ENCODE assay signal across 8 mouse cellular contexts in the genomic region with DNA sequence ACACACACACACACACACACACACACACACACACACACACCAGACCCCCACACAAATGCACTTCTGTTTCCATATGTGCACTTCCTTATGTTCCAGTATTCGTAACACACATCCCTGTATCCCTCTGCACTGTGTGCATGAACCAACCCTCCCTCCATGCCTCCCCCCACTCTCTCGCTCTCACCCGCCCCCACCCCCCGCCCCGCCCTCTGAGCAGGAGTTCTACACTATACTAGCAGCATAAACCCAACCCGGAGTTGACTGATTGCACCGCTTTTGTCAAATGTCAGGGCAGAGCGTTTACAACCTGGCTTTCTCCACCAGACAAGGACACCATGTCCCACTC.
DNase-seq lines count a peak whose midpoint lies in the region; ATAC-seq lines count a peak whose summit lies in the region.

No protein-coding gene starts in this region.

- peak overlapping the region; percentile 76 for H3K4me2 ChIP-seq in heart, embryonic 13.5 days
- peak overlapping the region; percentile 59 for H3K4me2 ChIP-seq in hindbrain, embryonic 14.5 days (replicated peaks)

- H3K27ac ChIP-seq in heart, embryonic 13.5 days (replicated peaks): peak overlapping the region; percentile 100
- H3K27ac ChIP-seq in hindbrain, embryonic 14.5 days: peak overlapping the region; percentile 100

- H3K27me3 ChIP-seq in heart, embryonic 13.5 days (replicated peaks): no peaks in the 10 kb centered on the region
- H3K27me3 ChIP-seq in hindbrain, embryonic 14.5 days (ENCODE audit: control insufficient read depth, insufficient read depth, low read length): no peaks in the 10 kb centered on the region

- no peak for DNase-seq in heart, adult 8-10 months (ENCODE audit: low spot score)
- peak; percentile 77 for DNase-seq in NIH3T3 (ENCODE audit: low read depth)
- DNase-seq in hindbrain, embryonic 14.5 days (ENCODE audit: low spot score): no peak
- DNase-seq in left cerebral cortex, adult 18-20 months (ENCODE audit: low spot score in 2 of 2): no peak
- no peak for DNase-seq in frontal cortex, postnatal 36 days (ENCODE audit: low spot score in 2 of 2)
- no peak for DNase-seq in retina, embryonic 14.5 days (ENCODE audit: low spot score)

- 0 out of 2 replicates have a peak, but pooled peaks have one; percentile 12 for ATAC-seq in heart, embryonic 13.5 days (ENCODE audit: extremely low read depth, insufficient number of reproducible peaks, low FRiP score, low TSS enrichment)
- ATAC-seq in hindbrain, embryonic 14.5 days (ENCODE audit: low FRiP score): peak; percentile 87
- ATAC-seq in megakaryocyte progenitor cell, adult 5-6 weeks (replicated peaks; ENCODE audit: poor library complexity): 0 out of 2 replicates have a peak, but pooled peaks have one; percentile 9

- peaks cover 39% of the 10 kb centered on the region for H3K4me1 ChIP-seq in heart, embryonic 13.5 days
- peaks cover 35% of the 10 kb centered on the region for H3K4me1 ChIP-seq in hindbrain, embryonic 14.5 days (replicated peaks; ENCODE audit: control insufficient read depth, insufficient read depth, low read length)

- H3K9ac ChIP-seq in heart, embryonic 13.5 days: peak overlapping the region; percentile 88
- H3K9ac ChIP-seq in hindbrain, embryonic 14.5 days: peak overlapping the region; percentile 70

- no peaks in the 10 kb centered on the region for H3K36me3 ChIP-seq in heart, embryonic 13.5 days
- no peaks in the 10 kb centered on the region for H3K36me3 ChIP-seq in hindbrain, embryonic 14.5 days (replicated peaks; ENCODE audit: control insufficient read depth, insufficient read depth)

- H3K9me3 ChIP-seq in heart, embryonic 13.5 days: no peaks in the 10 kb centered on the region
- no peaks in the 10 kb centered on the region for H3K9me3 ChIP-seq in hindbrain, embryonic 14.5 days (ENCODE audit: control insufficient read depth, low read length)

- H3K4me3 ChIP-seq in heart, embryonic 13.5 days: peak overlapping the region; percentile 60
- peak overlapping the region; percentile 31 for H3K4me3 ChIP-seq in hindbrain, embryonic 14.5 days (replicated peaks; ENCODE audit: low read length)

- WGBS in heart, embryonic 13.5 days: 7% methylated on average over 8 of the region's 8 CpGs
- 1% methylated on average over 8 of the region's 8 CpGs for WGBS in hindbrain, embryonic 14.5 days

Comparison
In these comparisons a context has a peak if more than half of its experiments do, and no peak if none do; other contexts are left out.
1. ATAC-seq: peak in every context shown above with its lines; median percentile 87 in hindbrain, embryonic 14.5 days; 12 in heart, embryonic 13.5 days; 9 in megakaryocyte progenitor cell, adult 5-6 weeks.